Mouse (Mus musculus) CH12.LX (cell line): ENCODE measurements around the gene Ube2e3. TPM values are rescaled to one million over a fixed set of nuclear protein-coding genes. Genes with fewer than 3 reads are reported as not detected.

ENCODE experiments used
- DNase-seq: peaks from one replicate; pipeline ENCODE4 v3.0.0-alpha.2; 2013; ENCODE audit errors: extremely low read depth
- H3K27ac ChIP-seq: 2 replicates; pipeline ENCODE4 v1.5.1; 2012; ENCODE audit warnings: low read depth, mild to moderate bottlenecking, control low read depth, moderate library complexity; ENCODE audit not compliant: insufficient read depth
- H3K27me3 ChIP-seq: replicated peaks from 2 replicates; pipeline ENCODE3; 2012; ENCODE audit warnings: inconsistent platforms
- H3K36me3 ChIP-seq, 2 experiments: replicated peaks in 1 of 2; 2 replicates each; pipeline versions ENCODE3 to v1.6.1; 2012; ENCODE audit warnings: inconsistent platforms in 1 of 2, low read length in 1 of 2, mild to moderate bottlenecking in 1 of 2, mixed read lengths in 1 of 2, moderate library complexity in 1 of 2; ENCODE audit not compliant: control insufficient read depth in 1 of 2, insufficient read depth in 1 of 2
- H3K4me1 ChIP-seq, 2 experiments: 2 replicates each; pipeline ENCODE4 v1.6.1; 2012; ENCODE audit warnings: inconsistent platforms in 1 of 2, moderate library complexity in 1 of 2; ENCODE audit not compliant: insufficient read depth in 2 of 2, control insufficient read depth in 1 of 2
- H3K4me2 ChIP-seq: 2 replicates; pipeline ENCODE4 v1.6.1; 2012; ENCODE audit warnings: low read depth, mild to moderate bottlenecking, control low read depth; ENCODE audit not compliant: poor library complexity, insufficient read depth, severe bottlenecking
- H3K4me3 ChIP-seq, 3 experiments: fragments of 150-350 bp in 1 of 3; sonication (generic) in 1 of 3; replicated peaks in 1 of 3; 2 replicates each; pipeline versions ENCODE3 to v1.5.1; 2011 to 2012; ENCODE audit warnings: low read depth in 2 of 3, low read length in 2 of 3, mild to moderate bottlenecking in 2 of 3, moderate library complexity in 2 of 3, control low read depth in 1 of 3, improper control_type of control experiment in 1 of 3, inconsistent platforms in 1 of 3, mixed read lengths in 1 of 3; ENCODE audit not compliant: poor library complexity in 1 of 3
- H3K79me2 ChIP-seq: replicated peaks from 2 replicates; pipeline ENCODE4 v1.6.1; 2012; ENCODE audit warnings: mild to moderate bottlenecking, moderate library complexity; ENCODE audit not compliant: control insufficient read depth, poor library complexity, insufficient read depth, severe bottlenecking; ENCODE audit errors: extremely low read depth
- H3K9ac ChIP-seq: 2 replicates; pipeline ENCODE4 v1.6.1; 2012; ENCODE audit warnings: low read depth, mild to moderate bottlenecking, control low read depth, moderate library complexity; ENCODE audit not compliant: insufficient read depth
- H3K9me3 ChIP-seq: replicated peaks from 2 replicates; pipeline ENCODE3; 2012; ENCODE audit warnings: low read length, inconsistent platforms, mixed read lengths
- BHLHE40 ChIP-seq: IDR thresholded peaks from 2 replicates; pipeline ENCODE4 v1.6.1; 2011; ENCODE audit warnings: mild to moderate bottlenecking, low read depth, low read length, improper control_type of control experiment
- CHD2 ChIP-seq: IDR thresholded peaks from 2 replicates; pipeline ENCODE4 v1.6.1; 2011; ENCODE audit warnings: low read length, improper control_type of control experiment
- E2F4 ChIP-seq: IDR thresholded peaks from 2 replicates; pipeline ENCODE4 v1.6.1; 2011; ENCODE audit warnings: low read depth, low read length, improper control_type of control experiment; ENCODE audit not compliant: insufficient replicate concordance
- ELF1 ChIP-seq: IDR thresholded peaks from 2 replicates; pipeline ENCODE4 v1.6.1; 2014; ENCODE audit warnings: low read depth, mild to moderate bottlenecking, inconsistent platforms, low read length, improper control_type of control experiment
- EP300 ChIP-seq: IDR thresholded peaks from 2 replicates; pipeline ENCODE4 v1.6.1; 2011; ENCODE audit warnings: low read length, improper control_type of control experiment
- ETS1 ChIP-seq: conservative IDR thresholded peaks from 2 replicates; pipeline ENCODE4 v1.6.1; 2012; ENCODE audit warnings: low read depth, mild to moderate bottlenecking, inconsistent platforms, low read length, improper control_type of control experiment, moderate library complexity
- GABPA ChIP-seq: IDR thresholded peaks from 2 replicates; pipeline ENCODE4 v1.6.1; 2012; ENCODE audit warnings: low read depth, low read length, improper control_type of control experiment, inconsistent platforms; ENCODE audit not compliant: insufficient replicate concordance
- IRF4 ChIP-seq: IDR thresholded peaks from 2 replicates; pipeline ENCODE4 v1.6.1; 2014; ENCODE audit warnings: low read depth, mild to moderate bottlenecking, inconsistent platforms, low read length, improper control_type of control experiment
- JUN ChIP-seq: IDR thresholded peaks from 2 replicates; pipeline ENCODE4 v1.6.1; 2011; ENCODE audit warnings: low read depth, mild to moderate bottlenecking, low read length, improper control_type of control experiment, moderate library complexity; ENCODE audit not compliant: insufficient read depth
- JUND ChIP-seq: conservative IDR thresholded peaks from 2 replicates; pipeline ENCODE4 v1.6.1; 2011; ENCODE audit warnings: low read depth, low read length, improper control_type of control experiment
- KAT2A ChIP-seq: IDR thresholded peaks from 2 replicates; pipeline ENCODE4 v1.6.1; 2012; ENCODE audit warnings: low read length, improper control_type of control experiment, inconsistent platforms; ENCODE audit not compliant: insufficient replicate concordance
- MAFK ChIP-seq: IDR thresholded peaks from 2 replicates; pipeline ENCODE4 v1.6.1; 2011; ENCODE audit warnings: low read length, improper control_type of control experiment; ENCODE audit not compliant: insufficient replicate concordance
- MAX ChIP-seq: IDR thresholded peaks from 2 replicates; pipeline ENCODE4 v1.6.1; 2011; ENCODE audit warnings: low read length, improper control_type of control experiment
- MEF2A ChIP-seq: IDR thresholded peaks from 2 replicates; pipeline ENCODE4 v1.6.1; 2014; ENCODE audit warnings: low read depth, mild to moderate bottlenecking, inconsistent platforms, low read length, improper control_type of control experiment, borderline replicate concordance
- MXI1 ChIP-seq: IDR thresholded peaks from 2 replicates; pipeline ENCODE4 v1.6.1; 2011; ENCODE audit warnings: mild to moderate bottlenecking, low read depth, low read length, improper control_type of control experiment
- NELFE ChIP-seq: IDR thresholded peaks from 2 replicates; pipeline ENCODE4 v1.6.1; 2011; ENCODE audit warnings: low read depth, low read length, improper control_type of control experiment
- NRF1 ChIP-seq: IDR thresholded peaks from 2 replicates; pipeline ENCODE4 v1.6.1; 2014; ENCODE audit warnings: low read depth, mild to moderate bottlenecking, inconsistent platforms, low read length, improper control_type of control experiment, moderate library complexity
- PAX5 ChIP-seq: IDR thresholded peaks from 2 replicates; pipeline ENCODE4 v1.6.1; 2012; ENCODE audit warnings: low read length, inconsistent platforms, mixed read lengths
- POLR2A ChIP-seq: IDR thresholded peaks from 2 replicates; pipeline ENCODE4 v1.6.1; 2011; ENCODE audit warnings: low read depth, mild to moderate bottlenecking, improper control_type of control experiment, low read length
- POLR2AphosphoS2 ChIP-seq: IDR thresholded peaks from 2 replicates; pipeline ENCODE4 v1.6.1; 2011; ENCODE audit warnings: low read depth, low read length, improper control_type of control experiment
- RCOR1 ChIP-seq: conservative IDR thresholded peaks from 2 replicates; pipeline ENCODE4 v1.6.1; 2012; ENCODE audit warnings: low read depth, mild to moderate bottlenecking, inconsistent platforms, low read length, improper control_type of control experiment
- SIN3A ChIP-seq: IDR thresholded peaks from 2 replicates; pipeline ENCODE4 v1.6.1; 2012; ENCODE audit warnings: low read length, improper control_type of control experiment, inconsistent platforms
- TCF12 ChIP-seq: IDR thresholded peaks from 2 replicates; pipeline ENCODE4 v1.6.1; 2014; ENCODE audit warnings: low read depth, mild to moderate bottlenecking, inconsistent platforms, low read length, improper control_type of control experiment
- UBTF ChIP-seq: IDR thresholded peaks from 2 replicates; pipeline ENCODE4 v1.6.1; 2012; ENCODE audit warnings: low read depth, mild to moderate bottlenecking, inconsistent platforms, low read length, improper control_type of control experiment, moderate library complexity
- USF2 ChIP-seq: conservative IDR thresholded peaks from 2 replicates; pipeline ENCODE4 v1.6.1; 2011; ENCODE audit warnings: low read depth, low read length, improper control_type of control experiment
- ZC3H11A ChIP-seq: IDR thresholded peaks from 2 replicates; pipeline ENCODE4 v1.6.1; 2012; ENCODE audit warnings: low read depth, mild to moderate bottlenecking, inconsistent platforms, low read length, improper control_type of control experiment
- ZKSCAN1 ChIP-seq: IDR thresholded peaks from 2 replicates; pipeline ENCODE4 v1.6.1; 2012; ENCODE audit warnings: low read depth, inconsistent platforms, low read length, improper control_type of control experiment, borderline replicate concordance
- ZMIZ1 ChIP-seq: IDR thresholded peaks from 2 replicates; pipeline ENCODE4 v1.6.1; 2012; ENCODE audit warnings: low read depth, mild to moderate bottlenecking, inconsistent platforms, low read length, improper control_type of control experiment
- dilution Hi-C: fragments of 300-500 bp; cut with MboI; formaldehyde crosslinking; loops from 2 replicates; pipeline ENCODE4 v1.14.3; 2020; ENCODE audit warnings: low sequenced_read_pairs; ENCODE audit not compliant: extremely low pct_unique_long_range_greater_than_20kb, extremely low pct_ligation_motif_present
- in situ Hi-C: fragments of 300-500 bp; cut with MboI; formaldehyde crosslinking; loops from 3 replicates; pipeline ENCODE4 v1.14.3; 2019; ENCODE audit warnings: low sequenced_read_pairs, low pct_ligation_motif_present, low pct_unique_long_range_greater_than_20kb, mixed read lengths
- polyA plus RNA-seq: library from polyadenylated mRNA; unstranded; fragments of >175 nt; gene quantifications from 2 replicates; pipeline ENCODE4 v1.2.1, GENCODE M21; 2012; ENCODE audit warnings: low read depth; ENCODE audit not compliant: insufficient read length
- total RNA-seq, 2 experiments: library from RNA; depleted of rRNA; stranded (reverse); fragments of 300-350 nt in 1 of 2; fragments of >200 nt in 1 of 2; gene quantifications; 2 replicates each; pipeline ENCODE4 v1.2.3; 2012 to 2014

Ube2e3 gene
- total and polyA plus RNA-seq, 3 experiments = 22.1 to 66.4 (median 44.7) TPM

DNA sequence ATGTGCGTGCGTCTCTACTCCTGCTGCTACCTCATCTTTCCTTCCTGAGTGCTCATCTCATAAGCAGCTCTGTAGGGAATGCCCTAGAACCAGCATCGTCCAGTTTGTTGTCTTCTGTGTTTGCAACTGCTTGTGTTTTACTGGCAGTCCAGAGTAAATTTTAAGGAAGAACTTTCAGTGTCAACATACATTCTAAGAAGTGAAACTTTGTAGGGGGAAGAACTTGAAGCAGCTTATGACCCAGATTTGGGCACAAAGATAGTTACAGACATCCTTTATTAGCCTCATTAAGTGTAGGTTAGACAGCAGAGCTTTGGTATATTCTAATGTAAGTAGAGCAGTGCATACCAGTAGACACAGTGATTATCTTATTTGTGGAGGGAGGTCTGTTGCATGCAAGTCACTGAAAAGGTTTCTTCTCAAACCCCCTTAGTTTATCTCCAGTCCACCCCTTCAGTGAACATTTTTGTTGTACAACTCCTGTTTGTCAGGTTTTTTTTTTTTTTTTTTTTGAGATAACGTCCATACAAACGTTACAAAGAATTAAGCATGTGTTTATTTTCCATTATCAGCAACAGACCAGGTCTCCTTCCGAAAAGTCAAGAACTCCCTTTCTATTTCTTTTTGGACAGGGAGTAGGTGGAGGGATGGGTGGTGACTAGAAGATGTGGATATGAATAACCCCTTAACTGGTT is 55.2 kb downstream of the Ube2e3 start:
- no peak overlapping the region for H3K9ac ChIP-seq
- no peak overlapping the region for H3K4me2 ChIP-seq
- no peak overlapping the region for H3K27ac ChIP-seq
- H3K27me3 ChIP-seq = no peaks in the 10 kb centered on the region
- H3K4me3 ChIP-seq = no peak overlapping the region
- in situ Hi-C loops (no loop called here), dilution Hi-C loops (no loop called here)
- H3K36me3 ChIP-seq = peaks cover 3 to 15% of the 10 kb centered on the region in 2 experiments
- peaks cover 8 to 52% of the 10 kb centered on the region in 2 experiments; a peak in 3 of 4 replicates for H3K4me1 ChIP-seq
- no peak for DNase-seq
- no peaks in the 10 kb centered on the region for H3K79me2 ChIP-seq
- no peak for TF ChIP-seq NELFE
- TF ChIP-seq MEF2A = no peak
- no peaks in the 10 kb centered on the region for H3K9me3 ChIP-seq

DNA sequence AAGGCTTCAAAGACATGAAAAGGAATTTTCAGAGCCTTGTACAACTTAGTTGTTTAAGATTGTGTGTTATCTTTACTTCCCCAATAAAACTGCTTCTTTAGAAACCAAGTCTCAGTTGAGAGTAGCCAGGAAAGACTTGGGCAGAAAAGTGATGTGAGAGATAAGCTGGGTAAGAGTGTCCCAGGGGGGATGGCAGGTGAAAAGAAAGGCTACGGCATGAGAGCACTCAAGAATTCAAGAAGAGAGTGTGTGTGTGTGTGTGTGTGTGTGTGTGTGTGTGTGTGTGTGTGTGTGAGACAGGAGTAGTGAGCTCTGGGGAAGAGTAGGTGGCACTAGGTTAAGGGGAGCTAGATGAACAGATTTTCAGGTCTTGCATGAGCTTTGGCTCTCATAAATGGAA is 57.9 kb downstream of the Ube2e3 start:
- dilution Hi-C loops = no loop called here

DNA sequence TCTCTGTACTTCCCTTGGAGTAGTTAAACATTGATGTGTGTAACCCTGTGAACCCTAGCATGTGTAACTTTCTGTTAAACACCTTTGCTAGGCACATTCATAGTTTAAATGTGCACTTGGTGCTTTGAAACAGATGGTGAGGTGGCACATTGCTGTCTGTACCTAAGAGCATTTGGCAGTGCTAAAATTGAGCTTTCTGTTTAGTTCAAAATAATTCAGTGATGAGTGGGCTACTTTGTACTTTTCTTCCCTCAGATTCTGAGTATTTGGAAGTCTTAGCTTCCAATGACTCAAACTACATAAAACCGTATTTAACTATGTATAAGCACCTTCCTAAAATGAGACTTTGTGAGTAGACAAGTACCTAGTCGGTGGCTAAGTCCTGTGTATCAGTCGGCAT is 59.7 kb downstream of the Ube2e3 start:
- H3K36me3 ChIP-seq = peaks cover 0 to 6% of the 10 kb centered on the region in 2 experiments
- H3K4me3 ChIP-seq = no peak overlapping the region
- H3K9ac ChIP-seq = no peak overlapping the region
- H3K4me1 ChIP-seq = peaks cover 8 to 37% of the 10 kb centered on the region in 2 experiments; a peak in 3 of 4 replicates
- H3K27me3 ChIP-seq = no peaks in the 10 kb centered on the region
- dilution Hi-C loops = no loop called here
- DNase-seq = no peak
- H3K4me2 ChIP-seq = no peak overlapping the region
- H3K79me2 ChIP-seq = no peaks in the 10 kb centered on the region
- in situ Hi-C loops = loop anchor here (25.0 kb wide), 1 partner anchor 835 kb away; no protein-coding TSS in a partner anchor
- H3K27ac ChIP-seq = no peak overlapping the region
- H3K9me3 ChIP-seq = no peaks in the 10 kb centered on the region
- TF ChIP-seq MEF2A (no peak), POLR2AphosphoS2 (no peak), RCOR1 (no peak), JUN (no peak), PAX5 (no peak), IRF4 (no peak), UBTF (no peak), NELFE (no peak), GABPA (no peak), ETS1 (no peak), E2F4 (no peak), ZC3H11A (no peak), MAX (no peak), ZKSCAN1 (no peak), CHD2 (no peak), TCF12 (no peak)

More for the DNA sequence above, 57.9 kb downstream of the Ube2e3 start:
- Histone ChIP-seq H3K4me3 (no peak overlapping the region), H3K36me3 (peaks cover 0 to 8% of the 10 kb centered on the region in 2 experiments), H3K4me2 (no peak overlapping the region), H3K9me3 (no peaks in the 10 kb centered on the region), H3K79me2 (no peaks in the 10 kb centered on the region), H3K4me1 (peaks cover 8 to 52% of the 10 kb centered on the region in 2 experiments; a peak in 3 of 4 replicates), H3K9ac (no peak overlapping the region), H3K27ac (no peak overlapping the region), H3K27me3 (no peaks in the 10 kb centered on the region)
- in situ Hi-C loops = loop anchor here (25.0 kb wide), 1 partner anchor 836 kb away; no protein-coding TSS in a partner anchor
- peak; percentile 58 for DNase-seq
- TF ChIP-seq ELF1 = no peak
- 0 out of 2 replicates have a peak, but pooled peaks have one; percentile 30 for TF ChIP-seq IRF4
- peak; percentile 53; the same call in 1 of the 2 replicates for TF ChIP-seq EP300
- TF ChIP-seq TCF12 = no peak
- no peak for TF ChIP-seq ZC3H11A
- no peak for TF ChIP-seq RCOR1
- peak; percentile 40; the same call in 1 of the 2 replicates for TF ChIP-seq BHLHE40
- TF ChIP-seq MEF2A = no peak
- TF ChIP-seq KAT2A = no peak
- TF ChIP-seq MAX = no peak
- no peak for TF ChIP-seq POLR2A
- TF ChIP-seq PAX5 = no peak
- no peak for TF ChIP-seq NRF1
- no peak for TF ChIP-seq MAFK
- TF ChIP-seq CHD2 = no peak
- TF ChIP-seq SIN3A = no peak
- TF ChIP-seq USF2 = no peak
- no peak for TF ChIP-seq ZMIZ1
- no peak for TF ChIP-seq JUND
- no peak for TF ChIP-seq MXI1
